Mouse (Mus musculus): ENCODE results near the gene Ascc1.

DNA sequence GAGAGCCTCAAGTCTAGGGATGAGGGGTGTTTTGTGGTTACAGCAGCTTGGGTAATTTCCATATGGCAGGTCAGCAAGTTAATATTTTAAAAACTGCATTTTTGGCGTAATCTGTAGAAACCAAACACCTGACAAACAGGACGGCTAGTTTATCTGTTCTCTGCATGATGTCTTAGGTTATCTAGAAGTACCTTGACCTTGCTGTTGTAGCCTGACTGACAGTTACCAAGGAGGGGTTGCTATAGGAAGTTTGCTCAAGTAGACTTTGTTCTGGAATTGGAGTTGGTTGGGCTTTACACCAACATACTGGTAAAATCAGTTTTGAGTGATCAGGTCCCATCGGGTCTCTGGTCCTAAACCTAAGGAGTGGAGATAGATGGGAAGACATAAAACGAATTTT lies 33.1 kb downstream of the Ascc1 start:
- TF ChIP-seq CTCF (IDR thresholded peaks at IDR 0.05; ENCODE audit: extremely low read depth, insufficient read depth, insufficient read length, insufficient replicate concordance) (no peak), POLR2A (IDR thresholded peaks at IDR 0.05; ENCODE audit: low read depth, low read length) (no peak)

Data from spleen, adult 2 months (tissue).